Mouse (Mus musculus) erythroid progenitor cell, adult 5-6 weeks (primary cell): Measurements from ENCODE around the gene Tnp1. TPM values are rescaled to one million over a fixed set of nuclear protein-coding genes. Genes with fewer than 3 reads are reported as not detected.

Experiments
- ATAC-seq: replicated peaks from 2 replicates; pipeline ENCODE4 v1.8.0; 2016; ENCODE audit warnings: moderate number of reproducible peaks, mild to moderate bottlenecking, moderate TSS enrichment, inconsistent platforms; ENCODE audit not compliant: poor library complexity, low FRiP score, severe bottlenecking
- total RNA-seq, 2 experiments: library from RNA; stranded (forward) in 1 of 2; stranded (reverse) in 1 of 2; fragments of 150-400 nt in 1 of 2; fragments of 186-747, 209-891 nt in 1 of 2; gene quantifications; 2 replicates each; pipeline versions ENCODE4 v1.2.3 to v1.2.4; 2015 to 2017; ENCODE audit warnings: low replicate concordance in 2 of 2

Tnp1 gene
- total RNA-seq, 2 experiments from 2014 or later: not detected

DNA sequence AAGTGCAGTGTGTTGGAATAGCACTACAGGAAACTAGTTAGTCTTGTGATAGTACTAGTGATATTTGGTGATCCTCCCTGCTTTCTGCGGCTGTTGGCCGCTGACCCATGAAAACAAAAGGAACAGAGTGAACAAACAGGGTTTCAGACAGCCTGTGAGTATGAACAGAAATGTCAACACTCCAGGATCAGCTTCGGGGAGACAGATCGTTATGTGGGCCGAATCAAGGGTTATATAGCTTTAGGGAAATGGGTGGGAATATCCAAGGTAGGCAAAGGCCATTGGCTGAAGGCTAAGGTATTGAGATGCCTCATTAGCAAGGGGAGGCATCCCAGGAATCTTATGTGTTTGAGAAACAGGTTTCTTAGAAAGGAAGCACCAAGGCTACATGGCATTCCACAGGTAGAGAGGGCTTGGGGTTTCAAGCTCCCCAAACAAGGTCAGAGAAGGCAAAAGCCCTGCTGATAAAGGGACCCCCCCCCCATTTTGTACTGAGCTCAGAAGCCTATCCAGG lies 11.1 kb upstream of the Tnp1 start:
- ATAC-seq: no peak

DNA sequence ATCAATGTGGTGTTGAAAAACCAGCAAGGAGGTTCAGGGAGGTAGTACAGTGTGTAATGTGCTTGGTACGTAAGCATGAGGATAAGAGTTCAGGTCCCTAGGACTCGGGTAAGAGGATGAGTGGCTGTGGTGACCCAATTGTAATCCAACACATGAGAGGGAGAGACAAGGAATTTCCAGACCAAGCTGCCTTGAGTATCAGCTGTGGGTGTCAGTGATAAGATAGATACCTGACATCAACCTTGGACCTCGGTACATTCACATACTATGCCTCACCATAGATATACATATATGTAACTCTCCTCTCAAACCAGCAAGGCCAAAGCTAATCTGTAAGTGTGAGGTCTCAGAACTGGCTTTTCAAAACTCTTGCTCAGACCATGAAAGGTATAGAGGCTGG lies 10.4 kb upstream of the Tnp1 start:
- ATAC-seq: no peak

DNA sequence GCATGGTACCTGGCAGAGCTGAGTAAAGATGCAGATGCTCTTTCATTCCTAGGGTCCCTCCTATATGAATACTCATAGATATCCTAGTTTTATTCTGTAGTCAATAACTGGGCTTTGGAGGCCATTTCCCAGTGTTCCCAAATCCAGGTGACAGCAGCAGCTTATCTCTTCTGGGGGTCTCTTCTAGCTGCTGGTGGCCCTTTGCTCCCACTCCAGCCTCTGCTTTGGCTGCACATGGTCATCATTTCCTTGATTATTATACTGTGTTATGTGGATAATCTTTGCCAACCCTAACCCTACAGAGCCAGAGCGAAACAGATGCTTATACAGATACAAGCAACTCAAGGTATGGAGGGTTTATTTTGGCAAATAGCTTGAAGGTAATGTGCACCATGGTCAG lies 8.9 kb downstream of the Tnp1 start:
- no peak for ATAC-seq

DNA sequence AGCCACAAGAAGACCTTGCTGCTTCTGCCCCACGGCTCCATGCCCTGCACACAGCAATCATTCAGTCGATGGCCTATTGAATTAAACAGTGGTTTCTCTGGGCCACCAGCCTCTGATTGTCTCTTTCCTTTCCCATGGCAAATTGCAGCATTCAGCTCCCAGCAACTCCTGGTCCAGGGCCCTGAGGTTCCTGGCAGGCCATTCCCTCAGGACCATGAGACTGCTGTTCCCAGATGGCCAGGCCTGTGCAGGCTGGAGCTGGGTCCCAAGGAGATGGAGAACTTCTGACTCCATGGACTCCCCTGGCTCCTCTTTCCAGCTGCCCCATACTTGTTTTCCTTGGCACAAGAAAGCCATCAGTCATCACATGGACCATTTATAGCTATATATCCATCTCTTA lies 10.8 kb downstream of the Tnp1 start:
- no peak for ATAC-seq

DNA sequence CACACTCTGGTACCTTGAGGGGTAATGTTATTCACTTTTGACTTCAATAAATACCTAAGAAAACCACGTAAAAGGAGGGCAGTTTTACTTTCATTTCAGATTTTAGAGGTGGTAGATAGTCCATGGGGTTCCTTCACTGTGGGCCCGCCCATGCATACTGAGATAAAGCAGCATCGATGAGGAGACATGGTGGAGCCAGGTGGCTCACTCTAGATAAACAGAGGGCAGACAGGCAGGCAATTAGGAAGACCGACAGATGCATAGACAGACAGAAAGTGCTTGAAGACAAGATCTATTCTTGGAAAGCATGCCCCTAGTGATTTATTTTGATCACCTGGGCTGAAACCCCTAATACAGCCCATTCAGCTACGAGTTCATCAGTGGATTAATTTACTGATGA lies 13.1 kb downstream of the Tnp1 start:
- no peak for ATAC-seq

DNA sequence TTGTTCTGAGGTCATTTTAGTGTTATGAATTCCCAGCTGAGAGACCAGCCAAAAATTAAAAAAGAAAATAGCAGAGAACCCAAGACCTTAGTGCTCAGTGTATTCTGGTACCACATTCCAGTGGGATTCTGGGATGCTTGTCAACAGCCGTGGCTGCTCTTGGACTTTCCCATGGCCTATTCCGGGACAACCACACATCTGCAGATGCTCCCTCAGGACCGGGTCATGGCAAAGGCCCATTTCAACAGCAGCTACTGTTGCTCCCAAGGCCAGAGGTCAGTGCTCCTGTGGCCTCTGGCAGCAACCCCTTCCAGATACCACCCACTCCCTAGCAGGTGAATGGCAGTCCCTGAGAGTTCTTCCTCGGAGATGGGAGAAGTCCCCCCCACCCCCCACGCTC lies 13.7 kb downstream of the Tnp1 start:
- no peak for ATAC-seq

DNA sequence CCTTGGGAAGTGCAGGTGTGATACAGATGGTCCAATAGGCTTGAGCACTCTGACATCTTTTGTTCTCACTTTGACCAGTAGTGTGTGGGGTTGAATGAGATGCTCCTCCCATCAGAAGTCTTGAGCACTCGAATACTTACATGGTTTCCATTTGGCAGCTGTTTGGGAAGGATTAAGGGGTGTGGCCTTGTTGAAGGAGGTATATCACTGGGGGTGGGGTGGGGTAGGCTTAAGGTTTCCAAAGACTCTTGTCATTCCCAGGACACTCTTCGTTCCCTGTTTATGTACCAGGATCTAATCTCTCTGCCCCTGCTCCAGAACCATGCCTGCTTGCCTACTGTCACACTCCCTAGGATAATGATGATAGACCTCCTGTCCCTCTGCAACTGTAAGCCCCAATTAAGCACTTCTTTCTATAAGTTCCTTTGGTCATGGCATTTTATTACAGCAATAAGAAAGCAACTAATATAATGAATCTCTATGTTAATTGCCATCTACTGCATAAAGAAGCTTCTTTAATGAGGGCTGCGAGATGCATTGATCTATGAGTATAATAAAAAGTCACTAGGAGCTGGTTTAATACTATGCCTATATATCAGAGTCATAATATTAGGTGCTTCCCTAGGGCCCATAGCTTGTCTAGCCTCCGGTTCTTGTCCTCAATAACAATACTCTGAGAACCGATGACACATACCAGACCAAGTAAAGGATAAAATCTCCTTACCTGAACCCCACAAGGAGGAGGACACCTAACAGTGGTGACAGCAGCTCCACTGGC lies 20.8 kb downstream of the Tnp1 start:
- no peak for ATAC-seq

DNA sequence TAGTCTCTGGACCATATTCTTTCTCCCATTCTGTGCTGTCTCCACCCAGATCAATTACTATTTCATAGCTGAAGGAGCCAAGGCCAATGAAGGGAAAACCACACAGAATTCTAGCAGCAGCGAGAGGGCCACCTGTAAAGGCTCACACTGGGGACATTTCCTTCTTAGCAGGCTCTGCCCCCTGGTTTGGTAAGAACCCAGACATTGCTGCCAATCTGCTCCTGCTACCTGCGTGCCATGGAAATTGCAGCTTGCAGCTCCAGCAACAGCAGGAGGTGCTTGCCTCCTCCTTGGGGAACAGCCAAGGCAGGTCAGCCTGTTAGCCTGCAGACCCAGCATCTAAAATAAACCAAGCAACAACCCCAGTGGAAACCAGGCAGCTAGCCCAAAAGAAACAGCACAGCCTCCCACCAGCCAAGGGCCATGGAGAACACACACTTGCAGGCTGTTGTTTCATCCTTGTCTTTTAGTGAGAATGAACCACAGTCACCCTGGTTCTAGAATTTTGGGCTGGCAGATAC lies 22.7 kb downstream of the Tnp1 start:
- ATAC-seq: no peak

DNA sequence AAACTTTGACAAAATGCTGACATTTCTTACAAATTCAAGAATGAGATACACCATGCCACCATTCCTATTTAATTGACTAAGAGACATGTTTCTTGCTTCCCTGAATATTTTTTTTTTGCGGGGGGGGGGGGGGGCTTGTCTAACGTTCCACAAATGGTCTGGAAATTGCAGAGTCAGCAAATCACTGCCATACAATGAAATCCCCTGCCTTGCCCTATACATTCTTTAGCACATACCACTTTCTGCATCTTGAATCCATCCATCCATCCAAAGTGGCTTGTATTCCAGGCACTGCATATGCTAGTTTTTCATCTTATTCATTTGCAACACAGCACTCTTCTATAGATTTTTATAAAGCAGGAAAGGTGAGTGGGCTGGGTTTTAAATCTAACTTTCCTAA lies 23.5 kb downstream of the Tnp1 start:
- no peak for ATAC-seq

DNA sequence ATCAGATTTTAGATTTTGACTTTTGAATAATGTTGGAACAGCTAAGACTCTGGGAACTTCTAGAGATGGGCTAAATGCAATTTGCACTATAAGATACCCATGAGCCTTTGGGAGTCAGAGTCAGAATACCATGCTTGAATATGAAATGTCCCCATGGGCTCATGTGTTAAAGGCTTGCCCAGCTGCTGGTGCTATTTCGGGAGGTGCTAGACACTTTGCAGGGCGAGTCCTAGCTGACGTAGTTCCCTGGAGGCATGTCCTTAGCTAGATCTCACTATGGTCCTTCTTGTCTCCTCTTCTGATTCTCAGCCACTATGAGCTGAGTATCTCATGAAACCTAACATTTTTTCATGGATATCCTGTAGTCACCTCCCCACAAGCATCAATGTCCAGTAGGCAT lies 26.8 kb downstream of the Tnp1 start:
- ATAC-seq: no peak

DNA sequence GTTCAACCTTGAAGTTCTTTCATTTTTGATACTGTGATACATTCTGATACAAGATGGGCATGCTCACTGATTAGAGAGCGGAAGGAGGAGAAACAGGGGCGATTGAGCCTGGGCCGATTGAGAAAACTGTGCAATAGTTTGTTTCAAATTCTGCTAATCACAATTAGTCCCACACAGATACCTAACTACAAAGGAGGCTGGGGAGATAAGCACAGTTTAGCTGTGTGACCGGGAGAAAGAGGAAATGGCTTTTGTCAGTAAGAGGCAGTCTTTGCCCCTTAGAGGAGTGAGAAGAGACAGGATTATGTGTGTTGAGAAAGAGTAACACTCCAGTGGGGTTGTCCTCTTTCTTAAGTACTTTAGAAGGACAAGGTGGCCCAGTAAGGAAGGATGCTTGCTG lies 29.0 kb downstream of the Tnp1 start:
- no peak for ATAC-seq

DNA sequence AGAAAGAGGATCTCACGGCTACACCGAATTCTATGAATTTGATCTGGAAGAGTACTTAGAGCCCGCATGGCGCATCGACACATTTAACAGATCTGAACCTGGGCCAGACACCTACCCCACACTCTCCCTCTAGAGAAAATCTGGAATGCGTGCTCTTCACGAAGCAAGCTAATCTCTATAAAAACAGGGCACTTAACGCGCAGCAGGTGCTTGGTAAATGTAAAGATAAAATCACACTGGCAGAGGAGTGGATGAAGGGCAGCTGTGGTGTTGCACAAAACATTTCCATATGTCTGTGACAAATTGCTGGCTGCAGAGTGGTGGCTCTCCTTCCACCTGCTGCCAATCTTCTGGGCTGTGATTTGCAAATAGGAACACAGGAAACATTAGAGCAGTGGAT lies 36.8 kb downstream of the Tnp1 start:
- no peak for ATAC-seq

DNA sequence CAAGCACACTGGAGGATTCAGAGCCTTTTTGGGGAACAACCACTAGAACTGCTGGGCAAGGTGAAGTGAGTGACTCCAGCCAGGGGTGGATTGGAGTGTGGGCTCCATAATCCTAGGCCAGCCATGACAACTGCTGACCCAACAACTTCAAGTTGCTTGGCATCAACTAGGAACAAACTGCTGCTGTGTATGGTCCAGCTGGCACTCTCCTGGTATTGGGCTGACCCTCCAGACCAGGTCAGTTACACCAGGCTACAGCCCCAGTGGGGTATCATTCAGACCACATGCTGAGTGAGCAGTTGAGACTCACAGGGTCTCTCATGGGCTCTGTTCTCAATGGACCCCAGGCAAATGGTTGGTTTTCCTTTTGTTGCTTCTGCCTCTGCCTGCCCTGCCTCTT lies 41.5 kb downstream of the Tnp1 start:
- ATAC-seq: no peak

DNA sequence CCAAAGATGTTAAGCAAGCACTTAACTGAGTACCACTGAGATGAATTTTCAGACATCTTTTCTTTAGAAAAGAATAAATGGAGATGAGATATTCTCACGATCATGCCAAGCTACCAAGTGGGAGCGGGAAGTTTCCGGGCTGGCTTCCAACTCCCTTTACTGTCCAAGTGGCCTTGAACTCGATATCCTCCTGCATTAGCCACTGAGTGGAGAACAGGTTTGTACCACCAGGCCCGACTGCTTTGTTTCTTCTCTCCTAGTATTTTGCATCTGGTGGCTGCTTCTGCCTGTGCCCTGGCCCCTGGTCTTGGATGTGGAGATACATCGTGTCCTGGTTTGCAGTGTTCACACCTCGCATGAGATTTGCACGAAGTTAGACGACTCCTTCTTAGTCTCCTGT lies 45.2 kb downstream of the Tnp1 start:
- ATAC-seq: no peak

DNA sequence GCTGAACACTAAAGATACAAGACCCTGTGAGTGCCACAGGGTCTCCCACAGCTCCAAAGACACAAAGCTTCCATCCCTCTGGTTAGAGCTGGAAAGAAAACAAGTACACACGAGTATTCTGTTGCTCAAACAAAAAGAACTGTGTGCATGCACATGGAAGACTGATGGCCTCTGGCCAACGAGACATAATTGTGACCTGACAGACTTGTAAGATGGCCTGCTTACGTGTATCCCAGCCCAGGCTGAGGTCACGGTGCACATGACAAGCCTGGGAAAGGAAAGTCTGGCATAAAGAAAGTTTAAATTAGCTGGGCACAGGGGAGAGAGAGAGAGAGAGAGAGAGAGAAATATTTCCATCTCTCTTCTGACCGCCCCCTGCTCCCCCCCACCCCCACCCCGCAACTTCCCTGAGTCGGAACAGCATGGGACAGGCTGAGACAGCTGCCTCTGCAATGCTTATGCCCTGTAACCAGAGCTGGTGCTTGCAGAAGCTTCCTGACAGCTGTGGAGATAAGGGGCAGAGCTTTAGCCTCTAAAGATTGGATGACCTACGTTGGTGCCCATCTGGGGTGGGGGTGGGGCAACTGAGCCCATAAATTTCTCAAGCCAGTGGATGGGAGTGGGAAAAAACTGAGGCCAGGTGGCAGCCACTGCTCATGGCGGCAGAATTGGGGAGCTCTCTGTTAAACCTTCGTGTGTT lies 46.4 kb downstream of the Tnp1 start:
- ATAC-seq: no peak

DNA sequence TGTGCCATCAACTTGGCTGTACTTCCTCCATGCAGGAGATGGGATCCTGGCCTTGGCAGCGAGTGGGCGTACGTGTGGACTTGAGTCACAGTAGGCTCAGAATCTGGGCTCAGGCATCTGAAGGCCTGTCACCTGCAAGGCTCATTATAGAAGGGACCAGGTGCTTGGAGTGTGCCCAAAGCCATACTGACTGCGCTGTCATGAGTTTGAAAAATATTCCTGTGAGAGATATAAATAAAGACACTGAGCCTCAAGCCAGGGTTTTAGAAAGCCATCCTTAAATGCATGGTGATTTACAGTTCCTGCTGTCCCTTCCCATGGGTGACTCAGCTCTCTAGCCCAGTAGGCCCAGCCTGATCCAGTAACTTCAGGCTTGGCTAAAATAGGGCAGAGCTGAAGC lies 49.3 kb downstream of the Tnp1 start:
- no peak for ATAC-seq

Other genes starting within 250 kb of the Tnp1 start
- gene Igfbp2, start 191.4 kb downstream of the Tnp1 start, total RNA-seq (2015; ENCODE audit: low replicate concordance): not detected in 2 replicates
- gene Igfbp2, start 191.4 kb downstream of the Tnp1 start, total RNA-seq (2017; ENCODE audit: low replicate concordance): not detected in 2 replicates
- gene Igfbp5, start 141.0 kb downstream of the Tnp1 start, total RNA-seq (2015; ENCODE audit: low replicate concordance): 6.5 and 10.1 TPM in 2 replicates
- 4.6 and 4.7 TPM in 2 replicates for gene Igfbp5, start 141.0 kb downstream of the Tnp1 start, total RNA-seq (2017; ENCODE audit: low replicate concordance)